Mouse (Mus musculus) forebrain, embryonic 16.5 days (tissue): Measurements from ENCODE around the gene Ecd. TPM values are rescaled to one million over a fixed set of nuclear protein-coding genes. Genes with fewer than 3 reads are reported as not detected.

ENCODE experiments used
- ATAC-seq: fragments of 200-750 bp; cut with Nextera tagmentation; 2 replicates; pipeline ENCODE4 v1.8.0; 2017; ENCODE audit warnings: mild to moderate bottlenecking, moderate library complexity
- H3K27ac ChIP-seq: fragments of 300-500 bp; sonication (generic); 2 replicates; pipeline ENCODE4 v1.5.1; 2014; ENCODE audit warnings: low read length, control low read depth
- H3K27me3 ChIP-seq: fragments of 300-500 bp; sonication (generic); replicated peaks from 2 replicates; pipeline ENCODE4 v1.6.1; 2014; ENCODE audit warnings: low read length; ENCODE audit not compliant: control insufficient read depth, insufficient read depth
- H3K36me3 ChIP-seq: fragments of 300-500 bp; sonication (generic); 2 replicates; pipeline ENCODE4 v1.6.1; 2014; ENCODE audit not compliant: control insufficient read depth, insufficient read depth
- H3K4me1 ChIP-seq: fragments of 300-500 bp; sonication (generic); replicated peaks from 2 replicates; pipeline ENCODE4 v1.6.1; 2014; ENCODE audit warnings: low read length; ENCODE audit not compliant: control insufficient read depth, insufficient read depth
- H3K4me2 ChIP-seq: fragments of 300-500 bp; sonication (generic); 2 replicates; pipeline ENCODE4 v1.6.1; 2014; ENCODE audit warnings: mild to moderate bottlenecking, low read length, control low read depth
- H3K4me3 ChIP-seq: fragments of 300-500 bp; sonication (generic); replicated peaks from 2 replicates; pipeline ENCODE4 v1.5.1; 2014; ENCODE audit warnings: mild to moderate bottlenecking, low read length, control low read depth
- H3K9ac ChIP-seq: fragments of 300-500 bp; sonication (generic); replicated peaks from 2 replicates; pipeline ENCODE4 v1.6.1; 2014; ENCODE audit warnings: low read depth, low read length, control low read depth
- H3K9me3 ChIP-seq: fragments of 300-500 bp; sonication (generic); 2 replicates; pipeline ENCODE4 v1.6.1; 2016; ENCODE audit warnings: low read length; ENCODE audit not compliant: control insufficient read depth
- WGBS: fragments of 180-500 bp; shearing (Covaris S2); extraction: QIAGEN DNeasy Blood & Tissue Kit; methylation state at CpG from one replicate; pipeline ENCODE4 v1.1.7; 2014; 5-methylcytosine and 5-hydroxymethylcytosine counted together
- polyA plus RNA-seq: library from polyadenylated mRNA; unstranded; fragments of >200 nt; fragmentation: Nextera tagmentation; extraction: Ambion mirVana; gene quantifications from 2 replicates; pipeline ENCODE4 v1.2.1, GENCODE M21; 2015

Ecd gene
- polyA plus RNA-seq, 1 experiment from 2014 or later, result 57.6 TPM

DNA sequence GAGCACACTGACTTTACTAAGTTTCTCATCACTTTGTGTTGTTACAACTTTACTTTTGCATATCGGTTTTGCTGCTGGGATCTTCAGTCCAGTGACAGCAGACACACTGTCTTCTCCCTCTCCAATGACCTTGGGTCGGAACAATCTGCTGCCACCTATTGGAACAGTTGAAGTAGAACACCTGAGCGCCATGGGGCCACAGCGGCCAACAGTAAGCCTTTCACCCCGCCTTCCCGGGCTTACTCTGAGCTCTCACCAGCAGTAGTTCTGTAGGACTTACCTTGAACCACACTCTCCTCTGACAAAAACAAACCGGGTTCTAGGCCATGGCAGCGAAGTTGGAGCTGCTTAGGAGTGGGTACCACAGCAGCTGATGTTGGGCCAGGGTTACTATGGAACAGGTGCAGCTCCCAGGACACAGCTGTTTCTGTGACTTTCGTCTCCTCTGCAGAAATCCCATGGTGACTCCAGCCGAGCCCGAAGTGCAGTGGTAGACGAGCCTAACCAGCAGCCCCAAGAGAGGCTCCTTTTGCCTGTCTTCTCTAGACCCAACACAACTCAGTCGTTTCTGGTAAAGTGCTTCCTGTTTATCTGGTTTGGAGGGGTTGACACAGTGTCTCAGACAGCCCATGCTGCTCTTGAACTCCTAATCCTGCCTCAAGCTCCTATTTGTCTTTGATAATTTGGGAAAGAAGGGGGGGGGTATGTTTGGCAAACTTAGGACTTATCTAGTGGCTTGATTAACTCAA lies 30.6 kb upstream of the Ecd start:
- peaks cover 14% of the 10 kb centered on the region for H3K36me3 ChIP-seq
- 41% methylated on average over 13 of the region's 13 CpGs for WGBS
- peak; percentile 28; the same call in 1 of the 2 replicates for ATAC-seq

DNA sequence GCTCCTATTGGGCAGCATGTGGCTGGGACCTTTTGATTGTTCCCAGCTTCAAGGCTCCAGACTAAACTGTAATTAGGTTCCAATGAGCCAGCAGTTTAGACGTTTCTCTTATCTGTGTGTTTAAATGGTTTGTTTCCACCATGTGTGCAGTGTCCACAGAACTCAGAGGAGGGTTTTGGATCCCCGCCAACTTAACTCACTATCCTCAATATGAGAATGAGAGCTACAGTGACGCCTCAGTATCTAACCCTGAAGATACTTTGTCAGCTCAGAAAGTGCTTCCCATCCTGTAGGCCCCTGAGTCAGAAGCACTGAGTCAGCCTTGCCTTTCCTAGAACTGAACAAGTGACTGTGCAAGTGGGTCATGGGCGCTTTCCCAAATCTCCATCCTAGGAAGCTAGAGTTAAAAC lies 29.2 kb upstream of the Ecd start:
- Histone ChIP-seq H3K9ac (no peak overlapping the region), H3K4me3 (no peak overlapping the region), H3K36me3 (peaks cover 16% of the 10 kb centered on the region), H3K9me3 (no peaks in the 10 kb centered on the region), H3K27me3 (no peaks in the 10 kb centered on the region), H3K4me1 (no peaks in the 10 kb centered on the region), H3K4me2 (no peak overlapping the region), H3K27ac (no peak overlapping the region)
- ATAC-seq, result no peak
- 75% methylated on average over 4 of the region's 4 CpGs for WGBS

More for the DNA sequence above, 30.6 kb upstream of the Ecd start:
- Histone ChIP-seq H3K4me2 (no peak overlapping the region), H3K27ac (no peak overlapping the region), H3K4me1 (no peaks in the 10 kb centered on the region), H3K9ac (no peak overlapping the region), H3K4me3 (no peak overlapping the region), H3K9me3 (no peaks in the 10 kb centered on the region), H3K27me3 (no peaks in the 10 kb centered on the region)

GRCm38 (mm10) chr14:20371854-20372253 lies 23.9 kb upstream of the Ecd start:
- Histone ChIP-seq H3K27ac (no peak overlapping the region), H3K36me3 (peaks cover 14% of the 10 kb centered on the region), H3K27me3 (no peaks in the 10 kb centered on the region), H3K4me2 (no peak overlapping the region), H3K4me1 (no peaks in the 10 kb centered on the region), H3K9ac (no peak overlapping the region), H3K9me3 (no peaks in the 10 kb centered on the region), H3K4me3 (no peak overlapping the region)
- ATAC-seq, result no peak
- 86% methylated on average over 1 of the region's 1 CpGs for WGBS

DNA sequence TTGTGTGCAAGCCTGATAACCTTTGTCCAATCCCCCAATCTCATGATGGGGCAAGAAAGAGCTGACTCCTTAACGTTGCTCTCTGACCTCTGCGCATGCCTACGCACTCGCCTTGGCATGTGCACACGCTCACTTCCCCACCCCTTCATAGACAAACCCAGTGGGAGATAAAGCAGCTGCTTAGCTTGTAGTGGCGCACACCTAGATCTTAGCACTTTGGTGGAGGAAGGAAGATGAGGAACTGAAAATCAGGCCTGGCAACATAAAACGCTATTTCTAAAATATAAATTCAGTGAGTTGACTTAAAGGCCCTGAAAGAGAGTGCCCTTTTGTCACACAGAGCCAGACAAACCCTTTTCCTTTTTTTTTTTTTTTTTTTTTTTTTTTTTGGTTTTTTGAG lies 22.9 kb upstream of the Ecd start:
- Histone ChIP-seq H3K27ac (no peak overlapping the region), H3K9me3 (no peaks in the 10 kb centered on the region), H3K36me3 (peaks cover 13% of the 10 kb centered on the region), H3K9ac (no peak overlapping the region), H3K27me3 (no peaks in the 10 kb centered on the region), H3K4me1 (no peaks in the 10 kb centered on the region), H3K4me2 (no peak overlapping the region), H3K4me3 (no peak overlapping the region)
- 90% methylated on average over 7 of the region's 7 CpGs for WGBS
- no peak for ATAC-seq

DNA sequence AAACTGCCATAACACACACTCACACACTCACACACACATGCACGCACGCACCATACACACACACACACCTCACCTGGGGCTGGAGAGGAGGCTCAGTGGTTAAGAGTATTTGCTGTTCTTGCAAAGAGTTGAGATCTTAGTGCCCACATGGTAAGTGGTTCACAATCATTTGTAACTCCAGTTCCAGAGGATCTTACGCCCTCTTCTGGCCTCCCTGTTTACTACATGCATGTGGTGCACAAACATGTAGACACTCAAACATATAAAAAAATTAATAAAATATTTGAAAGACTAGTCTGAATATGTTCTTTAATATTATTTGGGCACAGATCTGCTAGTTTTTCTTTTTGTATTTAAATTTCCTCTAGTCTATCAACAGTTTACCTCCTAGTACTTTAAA lies 20.4 kb upstream of the Ecd start:
- 93% methylated on average over 3 of the region's 3 CpGs for whole genome bisulfite sequencing
- Histone ChIP-seq H3K4me3 (no peak overlapping the region), H3K27ac (no peak overlapping the region), H3K27me3 (no peaks in the 10 kb centered on the region), H3K4me2 (no peak overlapping the region), H3K36me3 (peaks cover 12% of the 10 kb centered on the region; the same call in 1 of the 2 replicates), H3K9ac (no peak overlapping the region), H3K4me1 (no peaks in the 10 kb centered on the region), H3K9me3 (no peaks in the 10 kb centered on the region)
- no peak for ATAC-seq

DNA sequence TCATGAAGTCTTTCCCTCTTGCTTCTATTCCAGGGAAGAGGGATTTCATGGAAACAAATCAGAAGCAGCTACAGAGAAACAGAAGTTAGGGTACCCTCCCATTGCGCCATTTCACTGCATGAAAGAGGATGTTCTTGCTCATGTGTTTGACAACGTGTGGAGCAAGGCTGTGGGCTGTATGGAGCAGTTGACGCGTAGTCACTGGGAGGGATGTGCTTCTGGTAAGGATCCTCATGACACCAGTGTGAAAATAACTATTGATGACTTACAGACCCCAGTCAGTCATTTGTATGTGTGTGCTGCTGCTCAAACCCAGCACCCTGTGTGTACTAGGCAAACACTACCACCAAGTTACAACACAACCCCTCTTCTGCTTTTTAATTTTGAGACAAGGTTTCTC lies 15.3 kb upstream of the Ecd start:
- H3K9ac ChIP-seq, result no peak overlapping the region
- ATAC-seq, result no peak
- H3K9me3 ChIP-seq, result no peaks in the 10 kb centered on the region
- 91% methylated on average over 4 of the region's 4 CpGs for WGBS
- no peak overlapping the region for H3K4me3 ChIP-seq
- H3K4me2 ChIP-seq, result no peak overlapping the region
- peaks cover 18% of the 10 kb centered on the region for H3K36me3 ChIP-seq
- no peaks in the 10 kb centered on the region for H3K4me1 ChIP-seq
- no peaks in the 10 kb centered on the region for H3K27me3 ChIP-seq
- no peak overlapping the region for H3K27ac ChIP-seq

DNA sequence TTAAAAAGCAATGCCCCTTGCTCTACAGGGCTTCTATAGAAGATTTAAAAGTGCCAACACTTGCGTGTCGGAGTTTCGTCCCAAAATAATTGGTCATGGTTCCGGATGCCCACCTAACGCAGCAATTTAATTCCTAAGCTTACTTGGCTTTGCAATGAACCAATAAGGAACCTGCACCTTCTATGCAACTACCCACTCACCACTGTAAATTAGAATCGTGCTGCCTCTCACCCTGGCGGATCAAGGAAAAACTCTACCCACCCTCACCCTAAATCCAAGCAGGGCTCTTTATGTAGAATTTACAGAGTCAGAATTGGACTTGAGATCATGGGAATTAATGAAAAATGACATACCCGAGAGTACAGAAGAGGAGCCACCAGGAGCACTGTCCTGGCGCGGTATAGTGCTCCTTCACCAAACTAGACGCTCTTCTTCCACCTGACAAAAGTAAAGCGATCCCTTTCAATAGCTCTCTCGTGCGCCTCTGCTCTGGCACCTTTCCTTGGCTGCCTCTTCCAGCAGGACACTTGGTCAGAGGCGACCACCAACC lies 405 bp downstream of the Ecd start:
- Histone ChIP-seq H3K9ac (peak overlapping the region; percentile 99), H3K36me3 (no peaks in the 10 kb centered on the region; the same call in 1 of the 2 replicates), H3K27me3 (no peaks in the 10 kb centered on the region), H3K4me1 (peaks cover 19% of the 10 kb centered on the region), H3K27ac (peak overlapping the region; percentile 71), H3K4me3 (peak overlapping the region; percentile 95), H3K9me3 (no peaks in the 10 kb centered on the region), H3K4me2 (peak overlapping the region; percentile 82)
- peak; percentile 73 for ATAC-seq
- 5% methylated on average over 15 of the region's 15 CpGs for WGBS

- WGBS, result 83% methylated on average over 9 of the region's 9 CpGs
- Histone ChIP-seq H3K9me3 (no peaks in the 10 kb centered on the region), H3K27ac (no peak overlapping the region), H3K36me3 (no peaks in the 10 kb centered on the region), H3K4me1 (peaks cover 19% of the 10 kb centered on the region), H3K4me3 (no peak overlapping the region), H3K27me3 (no peaks in the 10 kb centered on the region), H3K9ac (no peak overlapping the region), H3K4me2 (no peak overlapping the region)
- ATAC-seq, result no peak
Measured at GRCm38 (mm10) chr14:20345885-20346284, 2.0 kb downstream of the Ecd start.

GRCm38 (mm10) chr14:20340866-20341265 lies 7.1 kb downstream of the Ecd start:
- no peak overlapping the region for H3K27ac ChIP-seq
- H3K4me2 ChIP-seq, result no peak overlapping the region
- 88% methylated on average over 7 of the region's 7 CpGs for WGBS
- no peak overlapping the region for H3K4me3 ChIP-seq
- no peak overlapping the region for H3K9ac ChIP-seq
- H3K4me1 ChIP-seq, result no peaks in the 10 kb centered on the region; the same call in 1 of the 2 replicates
- no peak for ATAC-seq
- no peaks in the 10 kb centered on the region for H3K9me3 ChIP-seq
- H3K36me3 ChIP-seq, result peaks cover 16% of the 10 kb centered on the region; the same call in 1 of the 2 replicates
- no peaks in the 10 kb centered on the region for H3K27me3 ChIP-seq
